Mouse (Mus musculus): Measurements from ENCODE around the gene Mrpl58. TPM values are rescaled to one million over a fixed set of nuclear protein-coding genes. Genes with fewer than 3 reads are reported as not detected.

Gene Mrpl58
- total and polyA plus RNA-seq, 3 experiments: 66.8 to 78.5 (median 67.0) TPM

- H3K4me3 ChIP-seq (ENCODE audit: low read depth, low read length): no peak overlapping the region
- peaks cover 14% of the 10 kb centered on the region for H3K27me3 ChIP-seq (ENCODE audit: insufficient read depth, low read length)
- ATAC-seq (ENCODE audit: extremely low read depth, insufficient number of reproducible peaks, low FRiP score, poor library complexity, severe bottlenecking) (no peak), DNase-seq (ENCODE audit: low spot score) (no peak)
- H3K4me1 ChIP-seq (ENCODE audit: insufficient read depth, low read depth, low read length): no peaks in the 10 kb centered on the region
- no peaks in the 10 kb centered on the region for H3K36me3 ChIP-seq (replicated peaks)
- no peak for TF ChIP-seq GATA1 (IDR thresholded peaks at IDR 0.05; ENCODE audit: borderline replicate concordance, low read length)
- TF ChIP-seq TAL1 (conservative IDR thresholded peaks at IDR 0.05; ENCODE audit: low read depth, low read length): no peak
- no peak for TF ChIP-seq POLR2AphosphoS5 (IDR thresholded peaks at IDR 0.05; ENCODE audit: insufficient replicate concordance, low read depth, low read length)
- no peak for TF ChIP-seq CTCF (IDR thresholded peaks at IDR 0.05; ENCODE audit: low read depth, low read length)
- no peaks in the 10 kb centered on the region; the same call in 1 of the 2 replicates for H3K9me3 ChIP-seq (replicated peaks)
These were observed 52.6 kb downstream of the Mrpl58 start for GRCm38 (mm10) chr11:115456182-115456581.

- TF ChIP-seq POLR2AphosphoS5 (IDR thresholded peaks at IDR 0.05; ENCODE audit: insufficient replicate concordance, low read depth, low read length): no peak
- TF ChIP-seq TAL1 (conservative IDR thresholded peaks at IDR 0.05; ENCODE audit: low read depth, low read length): no peak
- no peak for TF ChIP-seq GATA2 (IDR thresholded peaks at IDR 0.05; ENCODE audit: borderline replicate concordance, low read depth, low read length)
- no peak for TF ChIP-seq CTCF (IDR thresholded peaks at IDR 0.05; ENCODE audit: low read depth, low read length)
- no peak for TF ChIP-seq GATA1 (IDR thresholded peaks at IDR 0.05; ENCODE audit: borderline replicate concordance, low read length)
- H3K36me3 ChIP-seq (replicated peaks): no peaks in the 10 kb centered on the region
- peaks cover 21% of the 10 kb centered on the region for H3K27me3 ChIP-seq (ENCODE audit: insufficient read depth, low read length)
- no peaks in the 10 kb centered on the region for H3K4me1 ChIP-seq (ENCODE audit: insufficient read depth, low read depth, low read length)
- ATAC-seq (ENCODE audit: extremely low read depth, insufficient number of reproducible peaks, low FRiP score, poor library complexity, severe bottlenecking): no peak
- no peaks in the 10 kb centered on the region; the same call in 1 of the 2 replicates for H3K9me3 ChIP-seq (replicated peaks)
- no peak for DNase-seq (ENCODE audit: low spot score)
- no peak overlapping the region for H3K4me3 ChIP-seq (ENCODE audit: low read depth, low read length)
These were observed 53.9 kb downstream of the Mrpl58 start for GRCm38 (mm10) chr11:115457405-115457804.

DNA sequence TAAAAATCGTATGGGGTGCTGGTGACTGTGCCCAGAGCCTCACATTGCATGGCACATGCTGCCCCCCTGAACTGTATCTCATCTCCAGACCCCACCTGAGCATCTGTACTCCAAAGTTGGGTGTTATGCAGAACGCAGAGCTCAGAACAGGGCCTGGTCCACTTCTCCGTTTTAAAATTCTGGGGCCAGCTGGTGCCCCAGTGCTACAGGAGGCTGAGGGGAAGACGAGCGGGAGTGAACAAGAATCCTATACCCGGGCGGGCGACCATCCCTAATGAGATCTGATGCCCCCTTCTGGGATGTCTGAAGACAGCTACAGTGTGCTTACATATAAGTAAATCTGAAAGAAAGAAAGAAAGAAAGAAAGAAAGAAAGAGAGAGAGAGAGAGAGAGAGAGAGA is 57.4 kb downstream of the Mrpl58 start:
- H3K9me3 ChIP-seq (replicated peaks): no peaks in the 10 kb centered on the region
- H3K36me3 ChIP-seq (replicated peaks): no peaks in the 10 kb centered on the region
- TF ChIP-seq GATA1 (IDR thresholded peaks at IDR 0.05; ENCODE audit: borderline replicate concordance, low read length): no peak
- no peak for TF ChIP-seq POLR2AphosphoS5 (IDR thresholded peaks at IDR 0.05; ENCODE audit: insufficient replicate concordance, low read depth, low read length)
- no peaks in the 10 kb centered on the region for H3K4me1 ChIP-seq (ENCODE audit: insufficient read depth, low read depth, low read length)
- peaks cover 40% of the 10 kb centered on the region for H3K27me3 ChIP-seq (ENCODE audit: insufficient read depth, low read length)
- ATAC-seq (ENCODE audit: extremely low read depth, insufficient number of reproducible peaks, low FRiP score, poor library complexity, severe bottlenecking): no peak
- no peak overlapping the region for H3K4me3 ChIP-seq (ENCODE audit: low read depth, low read length)
- no peak for DNase-seq (ENCODE audit: low spot score)

- no peak for ATAC-seq (ENCODE audit: extremely low read depth, insufficient number of reproducible peaks, low FRiP score, poor library complexity, severe bottlenecking)
- TF ChIP-seq GATA2 (IDR thresholded peaks at IDR 0.05; ENCODE audit: borderline replicate concordance, low read depth, low read length): no peak
- no peak for TF ChIP-seq CTCF (IDR thresholded peaks at IDR 0.05; ENCODE audit: low read depth, low read length)
- no peak for TF ChIP-seq TAL1 (conservative IDR thresholded peaks at IDR 0.05; ENCODE audit: low read depth, low read length)
- TF ChIP-seq POLR2AphosphoS5 (IDR thresholded peaks at IDR 0.05; ENCODE audit: insufficient replicate concordance, low read depth, low read length): no peak
- TF ChIP-seq GATA1 (IDR thresholded peaks at IDR 0.05; ENCODE audit: borderline replicate concordance, low read length): no peak
- Histone ChIP-seq H3K4me3 (ENCODE audit: low read depth, low read length) (no peak overlapping the region), H3K4me1 (ENCODE audit: insufficient read depth, low read depth, low read length) (no peaks in the 10 kb centered on the region), H3K9me3 (replicated peaks) (no peaks in the 10 kb centered on the region), H3K27me3 (ENCODE audit: insufficient read depth, low read length) (peaks cover 47% of the 10 kb centered on the region), H3K36me3 (replicated peaks) (no peaks in the 10 kb centered on the region)
- no peak for DNase-seq (ENCODE audit: low spot score)
These were observed 58.3 kb downstream of the Mrpl58 start for GRCm38 (mm10) chr11:115461846-115462242.

Other genes with a start within 250 kb of the Mrpl58 start
Only the 20 nearest of the 24 such genes appear.
- gene Grin2c, start 136.5 kb upstream of the Mrpl58 start, total RNA-seq (2014; fragmentation: Nextera tagmentation): 0.53 TPM in 1 of 2 replicates, not detected in the other
- gene Grin2c, start 136.5 kb upstream of the Mrpl58 start, total RNA-seq (2017): 0.06 TPM in 1 of 2 replicates, not detected in the other
- gene Grin2c, start 136.5 kb upstream of the Mrpl58 start, polyA plus RNA-seq (2012): not detected in 2 replicates
- 3.7 and 10.4 TPM in 2 replicates for gene Fdxr, start 126.7 kb upstream of the Mrpl58 start, total RNA-seq (2014; fragmentation: Nextera tagmentation)
- 10.7 and 11.1 TPM in 2 replicates for gene Fdxr, start 126.7 kb upstream of the Mrpl58 start, total RNA-seq (2017)
- gene Fdxr, start 126.7 kb upstream of the Mrpl58 start, polyA plus RNA-seq (2012): 32.2 and 36.3 TPM in 2 replicates
- gene Fads6, start 106.1 kb upstream of the Mrpl58 start, total RNA-seq (2014; fragmentation: Nextera tagmentation): not detected in 2 replicates
- gene Fads6, start 106.1 kb upstream of the Mrpl58 start, total RNA-seq (2017): 0.06 and 0.38 TPM in 2 replicates
- gene Fads6, start 106.1 kb upstream of the Mrpl58 start, polyA plus RNA-seq (2012): not detected in 2 replicates
- not detected in 2 replicates for gene Otop2, start 96.6 kb upstream of the Mrpl58 start, total RNA-seq (2014; fragmentation: Nextera tagmentation)
- gene Otop2, start 96.6 kb upstream of the Mrpl58 start, total RNA-seq (2017): not detected in 2 replicates
- not detected in 2 replicates for gene Otop2, start 96.6 kb upstream of the Mrpl58 start, polyA plus RNA-seq (2012)
- gene Ush1g, start 81.7 kb upstream of the Mrpl58 start, total RNA-seq (2014; fragmentation: Nextera tagmentation): not detected in 2 replicates
- gene Ush1g, start 81.7 kb upstream of the Mrpl58 start, total RNA-seq (2017): 0.05 and 0.06 TPM in 2 replicates
- gene Ush1g, start 81.7 kb upstream of the Mrpl58 start, polyA plus RNA-seq (2012): not detected in 2 replicates
- not detected in 2 replicates for gene Otop3, start 69.0 kb upstream of the Mrpl58 start, total RNA-seq (2014; fragmentation: Nextera tagmentation)
- not detected in 2 replicates for gene Otop3, start 69.0 kb upstream of the Mrpl58 start, total RNA-seq (2017)
- gene Otop3, start 69.0 kb upstream of the Mrpl58 start, polyA plus RNA-seq (2012): not detected in 2 replicates
- gene Hid1, start 36.0 kb upstream of the Mrpl58 start, total RNA-seq (2014; fragmentation: Nextera tagmentation): not detected in 2 replicates
- not detected in 2 replicates for gene Hid1, start 36.0 kb upstream of the Mrpl58 start, total RNA-seq (2017)
- 0.01 TPM in 1 of 2 replicates, not detected in the other for gene Hid1, start 36.0 kb upstream of the Mrpl58 start, polyA plus RNA-seq (2012)
- gene Cdr2l, start 21.8 kb upstream of the Mrpl58 start, total RNA-seq (2014; fragmentation: Nextera tagmentation): not detected in 2 replicates
- 0.05 and 0.06 TPM in 2 replicates for gene Cdr2l, start 21.8 kb upstream of the Mrpl58 start, total RNA-seq (2017)
- not detected in 2 replicates for gene Cdr2l, start 21.8 kb upstream of the Mrpl58 start, polyA plus RNA-seq (2012)
- 472 and 487 TPM in 2 replicates for gene Atp5h, start 16.2 kb downstream of the Mrpl58 start, total RNA-seq (2014; fragmentation: Nextera tagmentation)
- gene Atp5h, start 16.2 kb downstream of the Mrpl58 start, total RNA-seq (2017): 721 and 764 TPM in 2 replicates
- gene Atp5h, start 16.2 kb downstream of the Mrpl58 start, polyA plus RNA-seq (2012): 58.6 and 107 TPM in 2 replicates
- gene Kctd2, start 16.4 kb downstream of the Mrpl58 start, total RNA-seq (2014; fragmentation: Nextera tagmentation): 7.2 and 15.4 TPM in 2 replicates
- gene Kctd2, start 16.4 kb downstream of the Mrpl58 start, total RNA-seq (2017): 15.2 and 17.3 TPM in 2 replicates
- gene Kctd2, start 16.4 kb downstream of the Mrpl58 start, polyA plus RNA-seq (2012): 17.5 and 24.6 TPM in 2 replicates
- not detected in 2 replicates for gene Trim80, start 36.8 kb downstream of the Mrpl58 start, total RNA-seq (2014; fragmentation: Nextera tagmentation)
- gene Trim80, start 36.8 kb downstream of the Mrpl58 start, total RNA-seq (2017): not detected in 2 replicates
- gene Trim80, start 36.8 kb downstream of the Mrpl58 start, polyA plus RNA-seq (2012): not detected in 2 replicates
- gene Slc16a5, start 58.7 kb downstream of the Mrpl58 start, total RNA-seq (2014; fragmentation: Nextera tagmentation): not detected in 2 replicates
- 0.05 TPM in 1 of 2 replicates, not detected in the other for gene Slc16a5, start 58.7 kb downstream of the Mrpl58 start, total RNA-seq (2017)
- not detected in 2 replicates for gene Slc16a5, start 58.7 kb downstream of the Mrpl58 start, polyA plus RNA-seq (2012)
- 6.0 and 8.4 TPM in 2 replicates for gene Armc7, start 71.9 kb downstream of the Mrpl58 start, total RNA-seq (2014; fragmentation: Nextera tagmentation)
- gene Armc7, start 71.9 kb downstream of the Mrpl58 start, total RNA-seq (2017): 5.9 and 7.8 TPM in 2 replicates
- 24.4 and 29.0 TPM in 2 replicates for gene Armc7, start 71.9 kb downstream of the Mrpl58 start, polyA plus RNA-seq (2012)
- 43.7 and 47.1 TPM in 2 replicates for gene Nt5c, start 88.1 kb downstream of the Mrpl58 start, total RNA-seq (2014; fragmentation: Nextera tagmentation)
- gene Nt5c, start 88.1 kb downstream of the Mrpl58 start, total RNA-seq (2017): 145 and 161 TPM in 2 replicates
- gene Nt5c, start 88.1 kb downstream of the Mrpl58 start, polyA plus RNA-seq (2012): 67.4 and 118 TPM in 2 replicates
- 172 and 222 TPM in 2 replicates for gene Jpt1, start 110.6 kb downstream of the Mrpl58 start, total RNA-seq (2014; fragmentation: Nextera tagmentation)
- 186 and 196 TPM in 2 replicates for gene Jpt1, start 110.6 kb downstream of the Mrpl58 start, total RNA-seq (2017)
- 202 and 218 TPM in 2 replicates for gene Jpt1, start 110.6 kb downstream of the Mrpl58 start, polyA plus RNA-seq (2012)
- gene Sumo2, start 132.5 kb downstream of the Mrpl58 start, total RNA-seq (2014; fragmentation: Nextera tagmentation): 491 and 596 TPM in 2 replicates
- gene Sumo2, start 132.5 kb downstream of the Mrpl58 start, total RNA-seq (2017): 642 and 699 TPM in 2 replicates
- 393 and 421 TPM in 2 replicates for gene Sumo2, start 132.5 kb downstream of the Mrpl58 start, polyA plus RNA-seq (2012)
- gene Nup85, start 160.7 kb downstream of the Mrpl58 start, total RNA-seq (2014; fragmentation: Nextera tagmentation): 78.5 and 87.7 TPM in 2 replicates
- gene Nup85, start 160.7 kb downstream of the Mrpl58 start, total RNA-seq (2017): 166 and 172 TPM in 2 replicates
- gene Nup85, start 160.7 kb downstream of the Mrpl58 start, polyA plus RNA-seq (2012): 28.2 and 57.5 TPM in 2 replicates
- 34.3 and 41.0 TPM in 2 replicates for gene Mrps7, start 200.2 kb downstream of the Mrpl58 start, total RNA-seq (2014; fragmentation: Nextera tagmentation)
- gene Mrps7, start 200.2 kb downstream of the Mrpl58 start, total RNA-seq (2017): 52.8 and 53.5 TPM in 2 replicates
- gene Mrps7, start 200.2 kb downstream of the Mrpl58 start, polyA plus RNA-seq (2012): 61.1 and 68.7 TPM in 2 replicates
- 58.5 and 95.5 TPM in 2 replicates for gene Gga3, start 200.3 kb downstream of the Mrpl58 start, total RNA-seq (2014; fragmentation: Nextera tagmentation)
- 13.7 and 22.7 TPM in 2 replicates for gene Gga3, start 200.3 kb downstream of the Mrpl58 start, total RNA-seq (2017)
- 102 and 144 TPM in 2 replicates for gene Gga3, start 200.3 kb downstream of the Mrpl58 start, polyA plus RNA-seq (2012)
- gene Mif4gd, start 209.2 kb downstream of the Mrpl58 start, total RNA-seq (2014; fragmentation: Nextera tagmentation): 43.6 and 59.8 TPM in 2 replicates
- gene Mif4gd, start 209.2 kb downstream of the Mrpl58 start, total RNA-seq (2017): 49.9 and 59.4 TPM in 2 replicates
- gene Mif4gd, start 209.2 kb downstream of the Mrpl58 start, polyA plus RNA-seq (2012): 24.3 and 32.4 TPM in 2 replicates